Mouse (Mus musculus): Measurements from ENCODE around the gene Ifi27. TPM values are rescaled to one million over a fixed set of nuclear protein-coding genes. Genes with fewer than 3 reads are reported as not detected.
A peak's percentile ranks its signal among the peaks of the same experiment; 100 is the strongest.

Ifi27 gene
- polyA plus RNA-seq (2012; rRNA removed) (87.1 and 100 TPM in 2 replicates), polyA plus RNA-seq (2014; fragmentation: Nextera tagmentation; extraction: Ambion mirVana) (49.5 and 50.5 TPM in 2 replicates)

GRCm38 (mm10) chr12:103433986-103434731, at the start of gene Ifi27:
Ifi27 (plus strand) TSS chr12:103434211.
- Histone ChIP-seq H3K9ac (ENCODE audit: low read depth, low read length, severe bottlenecking) (no peak within 1 kb of the TSS), H3K4me1 (ENCODE audit: control insufficient read depth, insufficient read depth, low read length) (0 out of 2 replicates have a peak, but pooled peaks cover 4% of the 10 kb centered on the region), H3K9me3 (ENCODE audit: control insufficient read depth, low read length) (no peaks in the 10 kb centered on the region), H3K36me3 (ENCODE audit: control insufficient read depth, insufficient read depth, low read length) (no peaks in the 10 kb centered on the region), H3K4me2 (replicated peaks; ENCODE audit: low read depth, low read length, severe bottlenecking) (peak within 1 kb of the TSS; percentile 37), H3K27me3 (ENCODE audit: control insufficient read depth, insufficient read depth, low read length) (no peaks in the 10 kb centered on the region), H3K27ac (replicated peaks; ENCODE audit: low read depth, low read length) (peak within 1 kb of the TSS; percentile 6; the same call in 1 of the 2 replicates), H3K4me3 (replicated peaks; ENCODE audit: low read length) (peak within 1 kb of the TSS; percentile 23)
- 63% methylated on average over 8 of the region's 8 CpGs for WGBS
- ATAC-seq (ENCODE audit: low FRiP score, low read depth) (peak; percentile 85), DNase-seq (ENCODE audit: low spot score) (peak; percentile 76)
- TF ChIP-seq POLR2A (IDR thresholded peaks at IDR 0.05; ENCODE audit: borderline replicate concordance, extremely low read depth, insufficient read depth, insufficient read length) = no peak

DNA sequence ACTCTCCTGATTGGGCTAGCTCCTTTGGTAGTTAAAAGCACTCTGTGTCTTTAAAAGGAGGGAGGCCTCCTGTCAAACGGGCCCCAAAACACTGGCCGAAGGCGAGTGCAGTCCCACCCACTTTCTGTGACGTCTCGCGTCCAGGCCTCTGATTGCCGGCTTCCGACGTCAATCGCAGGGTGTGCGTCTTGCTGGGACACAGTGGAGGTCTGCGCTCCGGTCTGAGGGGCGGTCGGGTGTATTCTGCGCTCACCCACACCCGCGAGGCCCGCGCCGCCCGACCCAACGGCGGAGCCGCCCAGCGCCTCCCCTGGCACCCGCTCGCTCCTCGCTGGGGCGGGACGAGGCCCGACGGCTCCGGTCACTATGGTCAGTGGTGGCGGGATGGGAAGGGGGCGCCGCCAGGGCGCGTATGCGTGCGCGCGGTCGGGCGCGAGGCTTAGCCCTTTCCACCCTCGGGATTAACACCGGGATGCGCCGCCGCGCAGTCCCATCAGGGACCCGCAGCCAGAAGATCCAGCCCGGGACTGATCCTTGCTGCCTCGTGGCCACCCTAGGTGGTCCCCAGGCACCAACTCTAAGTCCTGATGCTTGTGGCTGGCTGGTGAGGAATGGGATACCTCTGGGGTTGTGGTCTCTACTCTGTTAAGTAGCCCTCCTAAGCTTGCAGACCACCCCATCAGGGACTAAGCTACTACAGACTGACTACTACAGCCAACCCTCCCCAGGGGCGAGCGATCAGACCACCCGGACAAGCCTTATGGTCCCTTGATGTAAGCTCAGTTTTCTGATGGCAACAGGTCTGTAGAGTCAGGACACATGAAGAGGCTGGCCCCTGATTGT, 45.3 kb upstream of the Ifi27 start, which contains the start of gene Otub2:
Otub2 (plus strand) TSS at position 178 of the 843 bp plus-strand sequence.
- under 1% methylated on average over 54 of the region's 58 CpGs for WGBS
- DNase-seq (ENCODE audit: low spot score) (peak; percentile 97), ATAC-seq (ENCODE audit: low FRiP score, low read depth) (peak; percentile 99)
- Histone ChIP-seq H3K27ac (replicated peaks; ENCODE audit: low read depth, low read length) (no peak within 1 kb of the TSS), H3K27me3 (ENCODE audit: control insufficient read depth, insufficient read depth, low read length) (no peaks in the 10 kb centered on the region), H3K9me3 (ENCODE audit: control insufficient read depth, low read length) (no peaks in the 10 kb centered on the region), H3K9ac (ENCODE audit: low read depth, low read length, severe bottlenecking) (peak within 1 kb of the TSS; percentile 90), H3K36me3 (ENCODE audit: control insufficient read depth, insufficient read depth, low read length) (no peaks in the 10 kb centered on the region), H3K4me3 (replicated peaks; ENCODE audit: low read length) (peak within 1 kb of the TSS; percentile 73), H3K4me2 (replicated peaks; ENCODE audit: low read depth, low read length, severe bottlenecking) (peak within 1 kb of the TSS; percentile 73), H3K4me1 (ENCODE audit: control insufficient read depth, insufficient read depth, low read length) (peaks cover 7% of the 10 kb centered on the region; the same call in 1 of the 2 replicates)
- no peak for TF ChIP-seq POLR2A (IDR thresholded peaks at IDR 0.05; ENCODE audit: borderline replicate concordance, extremely low read depth, insufficient read depth, insufficient read length)

- Histone ChIP-seq H3K27ac (replicated peaks; ENCODE audit: low read depth, low read length) (no peak overlapping the region), H3K9me3 (ENCODE audit: control insufficient read depth, low read length) (no peaks in the 10 kb centered on the region), H3K9ac (ENCODE audit: low read depth, low read length, severe bottlenecking) (peak overlapping the region; percentile 90), H3K4me1 (ENCODE audit: control insufficient read depth, insufficient read depth, low read length) (peaks cover 7% of the 10 kb centered on the region; the same call in 1 of the 2 replicates), H3K27me3 (ENCODE audit: control insufficient read depth, insufficient read depth, low read length) (no peaks in the 10 kb centered on the region), H3K4me3 (replicated peaks; ENCODE audit: low read length) (peak overlapping the region; percentile 73), H3K4me2 (replicated peaks; ENCODE audit: low read depth, low read length, severe bottlenecking) (peak overlapping the region; percentile 73), H3K36me3 (ENCODE audit: control insufficient read depth, insufficient read depth, low read length) (no peaks in the 10 kb centered on the region)
- no peak for DNase-seq (ENCODE audit: low spot score)
- no peak for ATAC-seq (ENCODE audit: low FRiP score, low read depth)
- TF ChIP-seq POLR2A (IDR thresholded peaks at IDR 0.05; ENCODE audit: borderline replicate concordance, extremely low read depth, insufficient read depth, insufficient read length) = no peak
- 79% methylated on average over 2 of the region's 2 CpGs for WGBS
These were observed 44.7 kb upstream of the Ifi27 start for GRCm38 (mm10) chr12:103389348-103389727.

GRCm38 (mm10) chr12:103389982-103390381, 44.0 kb upstream of the Ifi27 start:
- Histone ChIP-seq H3K27ac (replicated peaks; ENCODE audit: low read depth, low read length) (no peak overlapping the region), H3K9me3 (ENCODE audit: control insufficient read depth, low read length) (no peaks in the 10 kb centered on the region), H3K4me2 (replicated peaks; ENCODE audit: low read depth, low read length, severe bottlenecking) (no peak overlapping the region), H3K4me3 (replicated peaks; ENCODE audit: low read length) (no peak overlapping the region), H3K36me3 (ENCODE audit: control insufficient read depth, insufficient read depth, low read length) (no peaks in the 10 kb centered on the region), H3K27me3 (ENCODE audit: control insufficient read depth, insufficient read depth, low read length) (no peaks in the 10 kb centered on the region), H3K4me1 (ENCODE audit: control insufficient read depth, insufficient read depth, low read length) (peaks cover 7% of the 10 kb centered on the region; the same call in 1 of the 2 replicates), H3K9ac (ENCODE audit: low read depth, low read length, severe bottlenecking) (no peak overlapping the region)
- ATAC-seq (ENCODE audit: low FRiP score, low read depth) (no peak), DNase-seq (ENCODE audit: low spot score) (no peak)
- WGBS = 67% methylated on average over 4 of the region's 4 CpGs
- no peak for TF ChIP-seq POLR2A (IDR thresholded peaks at IDR 0.05; ENCODE audit: borderline replicate concordance, extremely low read depth, insufficient read depth, insufficient read length)

GRCm38 (mm10) chr12:103391098-103391497, 42.9 kb upstream of the Ifi27 start:
- WGBS = 76% methylated on average over 7 of the region's 7 CpGs
- peaks cover 7% of the 10 kb centered on the region; the same call in 1 of the 2 replicates for H3K4me1 ChIP-seq (ENCODE audit: control insufficient read depth, insufficient read depth, low read length)
- no peak overlapping the region for H3K27ac ChIP-seq (replicated peaks; ENCODE audit: low read depth, low read length)
- H3K36me3 ChIP-seq (ENCODE audit: control insufficient read depth, insufficient read depth, low read length) = no peaks in the 10 kb centered on the region
- no peak for DNase-seq (ENCODE audit: low spot score)
- no peaks in the 10 kb centered on the region for H3K9me3 ChIP-seq (ENCODE audit: control insufficient read depth, low read length)
- H3K4me2 ChIP-seq (replicated peaks; ENCODE audit: low read depth, low read length, severe bottlenecking) = no peak overlapping the region
- no peak overlapping the region for H3K4me3 ChIP-seq (replicated peaks; ENCODE audit: low read length)
- no peak overlapping the region for H3K9ac ChIP-seq (ENCODE audit: low read depth, low read length, severe bottlenecking)
- ATAC-seq (ENCODE audit: low FRiP score, low read depth) = no peak
- no peak for TF ChIP-seq POLR2A (IDR thresholded peaks at IDR 0.05; ENCODE audit: borderline replicate concordance, extremely low read depth, insufficient read depth, insufficient read length)
- H3K27me3 ChIP-seq (ENCODE audit: control insufficient read depth, insufficient read depth, low read length) = no peaks in the 10 kb centered on the region

All from limb, embryonic 14.5 days (tissue).